Mouse (Mus musculus) limb, embryonic 12.5 days (tissue): ENCODE data around the gene Cdkl4. TPM values are rescaled to one million over a fixed set of nuclear protein-coding genes. Genes with fewer than 3 reads are reported as not detected.
"Not testable (repeated sequence)": the region's sequence is repeated elsewhere in the genome, so short reads cannot be mapped to it uniquely, and the experiment has no call there.

Source experiments
- ATAC-seq: fragments of 200-750 bp; cut with Nextera tagmentation; 2 replicates; pipeline ENCODE4 v1.8.0; 2017; ENCODE audit warnings: low read depth, moderate TSS enrichment; ENCODE audit not compliant: insufficient number of reproducible peaks, insufficient read depth, low FRiP score, low TSS enrichment
- H3K27ac ChIP-seq: fragments of 300-500 bp; sonication (generic); 2 replicates; pipeline ENCODE4 v1.5.1; 2016; ENCODE audit warnings: mild to moderate bottlenecking, moderate library complexity
- H3K27me3 ChIP-seq: fragments of 300-500 bp; sonication (generic); 2 replicates; pipeline ENCODE4 v1.6.1; 2016; ENCODE audit warnings: mild to moderate bottlenecking, moderate library complexity
- H3K36me3 ChIP-seq: fragments of 300-500 bp; sonication (generic); 2 replicates; pipeline ENCODE4 v1.6.1; 2016; ENCODE audit warnings: mild to moderate bottlenecking, moderate library complexity
- H3K4me1 ChIP-seq: fragments of 300-500 bp; sonication (generic); replicated peaks from 2 replicates; pipeline ENCODE4 v1.6.1; 2016
- H3K4me2 ChIP-seq: fragments of 300-500 bp; sonication (generic); 2 replicates; pipeline ENCODE4 v1.6.1; 2016; ENCODE audit warnings: mild to moderate bottlenecking, moderate library complexity
- H3K4me3 ChIP-seq: fragments of 300-500 bp; sonication (generic); replicated peaks from 2 replicates; pipeline ENCODE4 v1.5.1; 2016; ENCODE audit warnings: mild to moderate bottlenecking
- H3K9ac ChIP-seq: fragments of 300-500 bp; sonication (generic); replicated peaks from 2 replicates; pipeline ENCODE4 v1.6.1; 2016; ENCODE audit warnings: mild to moderate bottlenecking, moderate library complexity
- H3K9me3 ChIP-seq: fragments of 300-500 bp; sonication (generic); 2 replicates; pipeline ENCODE4 v1.6.1; 2016; ENCODE audit warnings: mild to moderate bottlenecking, moderate library complexity
- WGBS: fragments of 180-500 bp; shearing (Covaris S2); methylation state at CpG from one replicate; pipeline ENCODE4 v1.1.7; 2016; 5-methylcytosine and 5-hydroxymethylcytosine counted together
- polyA plus RNA-seq: library from polyadenylated mRNA; unstranded; fragments of >200 nt; fragmentation: Nextera tagmentation; extraction: Ambion mirVana; gene quantifications from 2 replicates; pipeline ENCODE4 v1.2.1, GENCODE M21; 2016

Gene Cdkl4
- polyA plus RNA-seq, 1 experiment from 2014 or later: 1.1 TPM

DNA sequence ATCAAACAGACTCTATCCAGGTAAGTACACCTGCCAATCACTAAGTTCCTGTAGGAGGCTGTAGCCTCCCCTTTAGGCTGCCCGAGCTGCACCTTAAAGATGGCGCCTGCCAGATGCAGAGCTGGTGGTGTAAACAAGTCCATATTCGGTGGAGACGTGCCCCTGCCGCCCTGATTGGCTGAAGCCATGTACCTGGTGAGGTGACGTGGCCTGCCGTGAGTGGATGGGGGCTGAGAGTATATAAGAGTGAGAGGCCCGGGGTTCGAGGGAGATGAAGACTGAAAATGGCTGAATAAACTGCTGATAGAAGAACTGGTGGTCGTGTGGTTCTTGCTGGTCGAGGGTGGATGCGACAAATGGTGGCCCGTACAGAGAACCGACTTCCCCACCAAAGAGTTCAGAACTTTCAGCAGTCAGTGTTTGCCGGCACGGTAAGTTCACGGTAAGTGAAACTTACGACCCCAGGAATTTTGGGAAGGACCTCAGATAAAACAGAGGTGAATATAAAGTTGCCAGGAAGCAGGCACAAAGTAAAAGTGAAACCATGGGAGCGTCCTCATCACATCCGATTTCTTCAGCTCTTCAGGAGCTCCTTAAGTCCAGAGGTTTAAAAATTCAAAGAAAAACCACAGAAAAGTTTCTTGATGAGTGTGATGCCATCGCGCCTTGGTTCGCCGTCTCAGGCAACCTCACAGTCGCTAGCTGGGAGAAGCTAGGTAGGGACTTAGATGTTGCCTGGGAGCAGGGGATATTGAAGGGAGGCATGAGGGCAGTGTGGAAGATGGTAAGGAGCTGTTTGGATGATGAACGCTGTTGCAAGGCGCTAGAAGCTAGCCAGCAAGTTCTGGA, 13.6 kb downstream of the Cdkl4 start:
- not testable (repeated sequence) for H3K9ac ChIP-seq, H3K4me3 ChIP-seq, ATAC-seq, H3K27me3 ChIP-seq, H3K27ac ChIP-seq, H3K4me1 ChIP-seq, H3K4me2 ChIP-seq, H3K36me3 ChIP-seq
- H3K9me3 ChIP-seq: peaks cover 20% of the 10 kb centered on the region; the same call in 1 of the 2 replicates
- WGBS: 95% methylated on average over 27 of the region's 27 CpGs

DNA sequence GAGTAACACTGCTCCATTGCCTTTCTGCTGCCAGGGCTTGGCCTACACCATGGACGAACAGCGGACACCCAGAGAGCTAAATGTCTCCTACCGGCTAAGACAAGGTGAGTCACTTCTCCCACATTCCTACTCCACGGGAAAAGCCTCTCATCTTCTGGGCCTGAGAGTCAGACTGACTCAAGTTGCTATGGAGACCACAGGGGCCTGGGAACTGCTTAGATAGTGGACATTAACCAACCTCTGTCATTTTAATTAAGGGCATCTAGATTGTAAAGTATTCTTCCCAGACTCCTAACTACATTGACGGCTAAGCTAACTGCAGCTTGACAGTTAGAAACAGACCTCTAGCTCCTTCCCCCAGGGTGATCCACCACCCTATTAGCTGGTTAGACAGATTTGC, 14.8 kb downstream of the Cdkl4 start:
- no peaks in the 10 kb centered on the region for H3K4me1 ChIP-seq
- no peak for ATAC-seq
- H3K9me3 ChIP-seq: peaks cover 20% of the 10 kb centered on the region; the same call in 1 of the 2 replicates
- H3K4me3 ChIP-seq: no peak overlapping the region
- no peak overlapping the region for H3K9ac ChIP-seq
- peaks cover 7% of the 10 kb centered on the region; the same call in 1 of the 2 replicates for H3K36me3 ChIP-seq
- H3K27me3 ChIP-seq: no peaks in the 10 kb centered on the region
- H3K27ac ChIP-seq: no peak overlapping the region
- 71% methylated on average over 5 of the region's 5 CpGs for WGBS
- H3K4me2 ChIP-seq: no peak overlapping the region

DNA sequence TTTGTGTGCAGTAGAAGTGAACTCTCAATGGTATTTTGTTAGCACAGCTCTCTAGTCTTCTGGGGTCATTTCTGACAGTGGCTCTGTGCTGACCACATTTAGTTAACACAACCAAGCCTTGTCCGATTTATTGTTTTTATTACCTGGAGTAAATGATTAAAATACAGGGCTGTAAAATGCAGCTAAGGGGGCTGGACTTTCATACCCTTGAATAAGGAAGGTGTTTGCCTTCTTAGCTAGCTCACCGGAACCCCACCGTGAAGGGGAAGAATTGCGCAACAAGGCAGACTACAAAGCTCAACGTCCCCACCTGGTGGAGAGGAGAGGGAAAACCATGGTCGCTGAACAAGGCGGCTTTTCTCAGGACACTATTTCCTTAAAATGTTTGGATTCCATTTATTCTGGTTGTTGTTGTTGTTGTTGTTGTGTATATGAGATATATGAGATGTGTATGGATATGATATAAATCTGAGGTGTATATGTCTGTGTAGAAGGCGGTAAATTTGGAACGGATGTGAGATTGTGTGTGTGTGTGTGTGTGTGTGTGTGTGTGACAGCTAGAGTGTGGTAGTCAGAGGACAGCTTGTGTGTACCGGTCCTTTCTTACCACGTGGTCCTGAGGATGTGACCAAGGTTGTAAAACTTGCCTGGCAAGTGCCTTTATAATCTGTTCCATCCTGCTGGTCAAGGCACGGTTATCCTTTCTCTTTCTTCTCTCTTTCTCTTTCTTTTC, 16.8 kb downstream of the Cdkl4 start:
- Histone ChIP-seq H3K36me3 (peaks cover 10% of the 10 kb centered on the region; the same call in 1 of the 2 replicates), H3K4me2 (no peak overlapping the region), H3K9ac (no peak overlapping the region), H3K4me1 (no peaks in the 10 kb centered on the region), H3K27ac (no peak overlapping the region), H3K9me3 (0 out of 2 replicates have a peak, but pooled peaks cover 7% of the 10 kb centered on the region), H3K27me3 (no peaks in the 10 kb centered on the region), H3K4me3 (no peak overlapping the region)
- peak; percentile 50; the same call in 1 of the 2 replicates for ATAC-seq
- 18% methylated on average over 12 of the region's 12 CpGs for WGBS

DNA sequence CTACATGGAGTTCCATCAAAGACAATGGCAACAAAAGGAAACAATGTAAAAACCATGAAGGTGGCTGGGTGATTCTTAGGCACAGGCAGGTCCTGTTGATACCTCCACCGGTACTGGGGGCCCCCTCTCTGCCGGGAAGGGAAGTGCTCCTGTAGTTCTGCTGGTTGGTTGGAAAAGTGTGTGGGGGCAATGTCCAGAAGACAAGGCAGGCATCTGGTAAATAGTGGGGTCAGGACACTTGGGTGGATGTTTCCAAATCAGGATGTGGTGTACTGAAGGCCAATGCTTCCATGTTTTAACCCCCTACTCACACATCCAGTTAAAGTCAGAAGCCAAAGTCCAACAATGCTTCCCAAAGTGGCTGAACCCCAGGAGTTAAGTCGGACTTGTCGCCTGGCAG, 17.9 kb downstream of the Cdkl4 start:
- WGBS: 84% methylated on average over 4 of the region's 4 CpGs
- Histone ChIP-seq H3K9me3 (no peaks in the 10 kb centered on the region), H3K27me3 (no peaks in the 10 kb centered on the region), H3K4me2 (no peak overlapping the region), H3K4me1 (no peaks in the 10 kb centered on the region), H3K9ac (no peak overlapping the region), H3K36me3 (0 out of 2 replicates have a peak, but pooled peaks cover 3% of the 10 kb centered on the region), H3K27ac (no peak overlapping the region), H3K4me3 (no peak overlapping the region)
- no peak for ATAC-seq

DNA sequence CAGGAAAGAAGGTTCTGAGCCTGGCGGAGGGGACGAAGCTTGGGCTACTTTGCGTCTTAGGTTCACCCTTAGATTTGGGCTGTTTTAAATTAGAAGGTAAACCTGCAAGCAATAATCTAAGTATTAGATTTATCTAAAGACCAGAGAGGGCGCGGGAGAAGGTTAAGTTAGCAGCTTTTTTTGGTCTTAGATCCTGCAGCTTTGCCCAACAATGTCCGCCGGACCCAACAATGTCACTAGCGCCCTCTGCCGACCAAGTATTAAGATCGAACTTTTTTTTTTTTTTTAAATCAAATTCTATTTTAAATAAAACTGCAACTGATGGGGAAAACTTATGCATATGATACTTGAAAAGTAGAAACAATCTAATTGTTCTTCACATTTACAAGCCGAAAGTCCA, 18.6 kb downstream of the Cdkl4 start:
- no peak overlapping the region for H3K4me2 ChIP-seq
- no peak for ATAC-seq
- 36% methylated on average over 11 of the region's 11 CpGs for WGBS
- no peak overlapping the region for H3K27ac ChIP-seq
- H3K27me3 ChIP-seq: no peaks in the 10 kb centered on the region
- H3K9ac ChIP-seq: no peak overlapping the region
- no peaks in the 10 kb centered on the region for H3K9me3 ChIP-seq
- H3K4me3 ChIP-seq: no peak overlapping the region
- 0 out of 2 replicates have a peak, but pooled peaks cover 3% of the 10 kb centered on the region for H3K36me3 ChIP-seq
- peaks cover 1% of the 10 kb centered on the region; the same call in 1 of the 2 replicates for H3K4me1 ChIP-seq

DNA sequence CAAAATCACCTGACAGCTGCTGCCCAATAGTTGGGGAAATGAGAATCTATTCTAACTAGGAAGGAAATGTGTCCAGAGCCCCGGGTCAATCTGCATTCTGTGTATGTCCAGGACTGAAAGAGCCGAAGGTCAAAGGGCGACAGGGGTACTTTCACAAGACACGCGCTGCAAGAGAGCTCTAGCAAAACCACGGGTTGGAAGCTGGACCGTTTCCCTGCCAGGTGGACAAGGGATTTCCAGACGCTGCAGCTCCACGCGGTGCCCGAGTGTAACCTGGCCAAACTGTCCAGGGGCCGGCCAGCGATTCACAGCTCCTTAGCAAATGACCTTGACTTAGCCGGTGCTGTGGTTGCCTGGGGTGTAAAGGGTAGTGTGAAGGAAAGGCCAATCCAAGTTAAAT, 19.0 kb downstream of the Cdkl4 start:
- Histone ChIP-seq H3K4me1 (peaks cover 3% of the 10 kb centered on the region; the same call in 1 of the 2 replicates), H3K36me3 (0 out of 2 replicates have a peak, but pooled peaks cover 3% of the 10 kb centered on the region), H3K4me2 (no peak overlapping the region), H3K9ac (no peak overlapping the region), H3K9me3 (no peaks in the 10 kb centered on the region), H3K27me3 (no peaks in the 10 kb centered on the region), H3K4me3 (no peak overlapping the region), H3K27ac (no peak overlapping the region)
- ATAC-seq: no peak
- 72% methylated on average over 14 of the region's 14 CpGs for WGBS

DNA sequence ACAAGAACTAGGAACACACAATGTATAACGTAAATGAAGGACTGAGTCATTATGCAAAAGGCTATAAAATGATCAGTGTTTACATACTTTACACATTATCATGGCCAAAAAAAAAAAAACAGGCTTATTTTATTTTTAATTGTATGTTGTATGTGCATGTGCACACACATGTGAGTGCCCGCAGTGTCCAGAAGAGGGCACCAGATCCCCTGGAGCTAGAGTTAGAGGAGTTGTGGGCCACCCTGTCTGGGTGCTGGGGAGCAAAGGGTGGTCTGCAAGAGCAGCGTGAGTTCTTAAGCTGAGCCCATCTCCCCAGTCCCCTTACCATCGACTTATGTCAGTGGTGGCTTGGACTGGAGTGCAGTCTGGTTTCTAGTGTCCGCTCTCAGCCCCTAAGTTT, 20.2 kb downstream of the Cdkl4 start:
- 0 out of 2 replicates have a peak, but pooled peaks cover 3% of the 10 kb centered on the region for H3K36me3 ChIP-seq
- H3K4me3 ChIP-seq: no peak overlapping the region
- no peak overlapping the region for H3K27ac ChIP-seq
- peaks cover 3% of the 10 kb centered on the region; the same call in 1 of the 2 replicates for H3K4me1 ChIP-seq
- H3K9me3 ChIP-seq: no peaks in the 10 kb centered on the region
- 98% methylated on average over 5 of the region's 5 CpGs for WGBS
- no peak overlapping the region for H3K4me2 ChIP-seq
- no peak for ATAC-seq
- no peak overlapping the region for H3K9ac ChIP-seq
- H3K27me3 ChIP-seq: no peaks in the 10 kb centered on the region

DNA sequence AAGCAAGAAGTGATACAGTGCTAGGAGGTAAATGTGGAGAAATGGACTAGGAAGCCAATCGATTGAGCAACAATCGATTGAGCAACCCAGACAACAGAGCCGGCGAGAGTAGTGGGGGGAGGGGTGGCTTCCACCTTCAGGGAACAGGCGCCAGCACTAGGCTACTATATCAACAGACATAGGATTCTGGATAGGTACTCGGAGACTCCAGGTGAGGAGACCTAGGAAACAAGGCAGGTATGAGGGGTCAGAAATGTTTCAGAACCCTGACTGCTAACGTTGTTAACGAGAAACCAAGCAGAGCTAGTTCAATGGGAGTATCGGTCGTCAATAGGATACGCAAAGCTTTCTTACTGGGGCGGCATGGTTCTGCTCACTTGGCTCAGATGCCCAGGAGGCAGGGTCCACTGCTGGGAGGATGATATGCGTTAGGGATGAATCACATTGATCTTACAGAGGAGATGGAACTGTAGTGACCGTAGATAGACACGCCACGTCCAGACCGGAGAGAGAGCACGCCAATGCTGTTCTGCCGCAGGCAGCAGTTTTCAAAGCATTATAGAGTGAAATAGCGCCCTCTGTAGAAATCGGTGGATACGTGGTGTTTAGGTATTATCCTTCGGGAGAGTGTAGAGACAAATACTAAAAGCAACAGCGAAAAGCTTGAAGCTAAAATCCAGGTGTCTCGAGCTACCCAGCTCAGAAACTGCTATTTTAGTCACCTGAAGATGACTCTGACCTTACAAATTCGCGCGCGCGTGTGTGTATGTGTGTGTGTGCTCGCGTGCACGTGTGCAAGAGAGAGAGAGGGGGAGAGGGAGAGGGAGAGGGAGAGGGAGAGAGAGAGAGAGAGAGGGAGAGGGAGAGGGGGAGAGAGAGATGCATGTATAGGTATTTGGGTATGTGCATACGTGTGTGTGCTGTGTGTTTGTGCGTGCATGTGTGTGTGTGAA, 24.0 kb downstream of the Cdkl4 start:
- Histone ChIP-seq H3K27me3 (no peaks in the 10 kb centered on the region), H3K27ac (peak overlapping the region; percentile 70; the same call in 1 of the 2 replicates), H3K4me1 (peaks cover 3% of the 10 kb centered on the region; the same call in 1 of the 2 replicates), H3K4me3 (peak overlapping the region; percentile 62), H3K36me3 (0 out of 2 replicates have a peak, but pooled peaks cover 3% of the 10 kb centered on the region), H3K9me3 (no peaks in the 10 kb centered on the region), H3K9ac (peak overlapping the region; percentile 70), H3K4me2 (peak overlapping the region; percentile 62)
- 4% methylated on average over 35 of the region's 35 CpGs for WGBS
- peak; percentile 84 for ATAC-seq

DNA sequence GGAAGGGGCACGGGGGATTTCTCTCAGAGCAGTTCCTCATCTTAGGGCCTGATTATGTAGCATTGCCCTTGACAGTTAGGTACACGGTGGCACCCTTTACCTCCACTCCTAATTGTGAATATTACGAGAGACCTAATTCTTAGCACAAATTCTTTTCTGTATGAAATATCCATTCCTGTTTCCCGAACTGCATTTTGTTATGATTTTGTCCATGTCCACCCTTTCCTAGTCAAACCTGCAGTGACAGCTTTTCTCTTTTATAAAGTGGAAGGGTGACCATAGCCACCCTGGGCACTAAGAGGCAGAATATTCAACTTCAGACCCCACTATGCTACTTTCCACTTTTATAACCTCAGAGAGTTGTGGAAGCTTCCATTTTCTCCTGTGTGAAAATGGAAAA, 25.0 kb downstream of the Cdkl4 start:
- H3K9me3 ChIP-seq: no peaks in the 10 kb centered on the region
- WGBS: 90% methylated on average over 4 of the region's 4 CpGs
- H3K27ac ChIP-seq: no peak overlapping the region
- peak overlapping the region; percentile 62; the same call in 1 of the 2 replicates for H3K4me2 ChIP-seq
- no peak for ATAC-seq
- H3K36me3 ChIP-seq: 0 out of 2 replicates have a peak, but pooled peaks cover 3% of the 10 kb centered on the region
- peaks cover 3% of the 10 kb centered on the region; the same call in 1 of the 2 replicates for H3K4me1 ChIP-seq
- no peak overlapping the region; the same call in 1 of the 2 replicates for H3K4me3 ChIP-seq
- H3K9ac ChIP-seq: no peak overlapping the region
- H3K27me3 ChIP-seq: no peaks in the 10 kb centered on the region

DNA sequence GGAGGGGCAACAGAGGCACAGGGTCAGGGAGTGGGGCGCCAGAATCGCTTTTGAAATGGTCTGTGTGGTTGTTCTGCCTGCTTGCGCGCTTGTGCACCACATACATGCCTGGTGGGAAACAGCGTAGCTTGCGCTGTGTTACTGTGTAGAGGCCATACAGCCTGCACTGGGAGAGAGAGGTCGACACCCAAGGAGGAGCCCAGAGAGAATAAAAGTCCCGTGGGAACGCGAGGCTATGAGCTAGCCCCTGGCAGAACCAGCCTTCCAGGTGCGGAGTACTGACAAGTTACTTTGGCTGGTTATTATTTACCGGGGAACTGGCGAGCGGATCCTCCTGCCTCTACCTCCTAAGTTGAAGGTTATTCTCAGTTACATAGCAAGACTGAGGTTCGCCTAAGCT, 26.6 kb downstream of the Cdkl4 start:
- Histone ChIP-seq H3K4me3 (no peak overlapping the region), H3K27ac (no peak overlapping the region), H3K27me3 (no peaks in the 10 kb centered on the region), H3K4me1 (peaks cover 3% of the 10 kb centered on the region; the same call in 1 of the 2 replicates), H3K9ac (no peak overlapping the region), H3K36me3 (no peaks in the 10 kb centered on the region), H3K9me3 (no peaks in the 10 kb centered on the region), H3K4me2 (no peak overlapping the region)
- WGBS: 85% methylated on average over 15 of the region's 15 CpGs
- no peak for ATAC-seq
